Mouse (Mus musculus) neural tube, embryonic 11.5 days (tissue): Measurements from ENCODE around the gene Peak1. TPM values are rescaled to one million over a fixed set of nuclear protein-coding genes. Genes with fewer than 3 reads are reported as not detected.
"Not testable (repeated sequence)": the region's sequence is repeated elsewhere in the genome, so short reads cannot be mapped to it uniquely, and the experiment has no call there.

Experiments used
- ATAC-seq: fragments of 200-750 bp; cut with Nextera tagmentation; 2 replicates; pipeline ENCODE4 v1.8.0; 2017; ENCODE audit warnings: moderate number of reproducible peaks, mild to moderate bottlenecking, moderate TSS enrichment, moderate library complexity; ENCODE audit not compliant: insufficient read depth, low FRiP score, low TSS enrichment
- DNase-seq: peaks from one replicate; pipeline ENCODE4 v3.0.0-alpha.2; 2015; ENCODE audit warnings: low spot score
- H3K27ac ChIP-seq: fragments of 300-500 bp; sonication (generic); 2 replicates; pipeline ENCODE4 v1.5.1; 2014; ENCODE audit warnings: low read depth, mild to moderate bottlenecking, low read length
- H3K27me3 ChIP-seq: fragments of 300-500 bp; sonication (generic); 2 replicates; pipeline ENCODE4 v1.6.1; 2014; ENCODE audit warnings: mild to moderate bottlenecking, low read length, mixed read lengths; ENCODE audit not compliant: control insufficient read depth, insufficient read depth
- H3K36me3 ChIP-seq: fragments of 300-500 bp; sonication (generic); 2 replicates; pipeline ENCODE4 v1.6.1; 2014; ENCODE audit warnings: mild to moderate bottlenecking, low read length, moderate library complexity, mixed read lengths; ENCODE audit not compliant: control insufficient read depth, insufficient read depth
- H3K4me1 ChIP-seq: fragments of 300-500 bp; sonication (generic); 2 replicates; pipeline ENCODE4 v1.6.1; 2014; ENCODE audit warnings: low read length, mixed read lengths; ENCODE audit not compliant: control insufficient read depth, insufficient read depth
- H3K4me2 ChIP-seq: fragments of 300-500 bp; sonication (generic); 2 replicates; pipeline ENCODE4 v1.6.1; 2014; ENCODE audit warnings: low read depth, mild to moderate bottlenecking, moderate library complexity
- H3K4me3 ChIP-seq: fragments of 300-500 bp; sonication (generic); 2 replicates; pipeline ENCODE4 v1.5.1; 2014; ENCODE audit warnings: low read depth, low read length
- H3K9ac ChIP-seq: fragments of 300-500 bp; sonication (generic); 2 replicates; pipeline ENCODE4 v1.6.1; 2014; ENCODE audit warnings: mild to moderate bottlenecking, low read length
- H3K9me3 ChIP-seq: fragments of 300-500 bp; sonication (generic); 2 replicates; pipeline ENCODE4 v1.6.1; 2016; ENCODE audit warnings: low read length; ENCODE audit not compliant: control insufficient read depth
- WGBS: fragments of 180-500 bp; shearing (Covaris S2); extraction: QIAGEN DNeasy Blood & Tissue Kit; methylation state at CpG from one replicate; pipeline ENCODE4 v1.1.7; 2014; 5-methylcytosine and 5-hydroxymethylcytosine counted together
- polyA plus RNA-seq: library from polyadenylated mRNA; unstranded; fragments of >200 nt; fragmentation: Nextera tagmentation; extraction: Ambion mirVana; gene quantifications from 2 replicates; pipeline ENCODE4 v1.2.1, GENCODE M21; 2014

Gene Peak1
- polyA plus RNA-seq, 1 experiment from 2014 or later = 8.5 TPM

- Histone ChIP-seq H3K4me3 (no peak overlapping the region), H3K36me3 (no peaks in the 10 kb centered on the region), H3K9ac (no peak overlapping the region), H3K27me3 (no peaks in the 10 kb centered on the region), H3K9me3 (no peaks in the 10 kb centered on the region), H3K4me2 (no peak overlapping the region), H3K27ac (no peak overlapping the region), H3K4me1 (no peaks in the 10 kb centered on the region)
- DNase-seq = no peak
- no peak for ATAC-seq
- WGBS = 98% methylated on average over 2 of the region's 2 CpGs
Observed at GRCm38 (mm10) chr9:56453038-56453815, 35.4 kb upstream of the Peak1 start.

- WGBS = 96% methylated on average over 6 of the region's 6 CpGs
- Histone ChIP-seq H3K9me3 (no peaks in the 10 kb centered on the region), H3K27ac (no peak overlapping the region), H3K4me3 (no peak overlapping the region), H3K9ac (no peak overlapping the region), H3K4me1 (no peaks in the 10 kb centered on the region), H3K36me3 (no peaks in the 10 kb centered on the region), H3K27me3 (no peaks in the 10 kb centered on the region), H3K4me2 (no peak overlapping the region)
- DNase-seq = no peak
- ATAC-seq = no peak
Observed at GRCm38 (mm10) chr9:56451570-56451969, 33.7 kb upstream of the Peak1 start.

GRCm38 (mm10) chr9:56439699-56440098 lies 21.8 kb upstream of the Peak1 start:
- Histone ChIP-seq H3K4me2 (no peak overlapping the region), H3K4me3 (no peak overlapping the region), H3K9ac (no peak overlapping the region), H3K27me3 (no peaks in the 10 kb centered on the region), H3K4me1 (no peaks in the 10 kb centered on the region), H3K9me3 (no peaks in the 10 kb centered on the region), H3K27ac (no peak overlapping the region), H3K36me3 (no peaks in the 10 kb centered on the region)
- 76% methylated on average over 7 of the region's 7 CpGs for WGBS
- no peak for DNase-seq
- ATAC-seq = no peak

- H3K4me2 ChIP-seq, ATAC-seq, H3K9me3 ChIP-seq, H3K36me3 ChIP-seq, H3K27me3 ChIP-seq, H3K9ac ChIP-seq, H3K4me1 ChIP-seq, H3K4me3 ChIP-seq, DNase-seq, H3K27ac ChIP-seq: not testable (repeated sequence)
- WGBS = 95% methylated on average over 21 of the region's 29 CpGs
Observed at GRCm38 (mm10) chr9:56437300-56437892, 19.5 kb upstream of the Peak1 start.

GRCm38 (mm10) chr9:56435821-56436526 lies 18.1 kb upstream of the Peak1 start:
- H3K9me3 ChIP-seq = no peaks in the 10 kb centered on the region
- ATAC-seq (no peak), DNase-seq (no peak)
- H3K4me3 ChIP-seq = no peak overlapping the region
- no peaks in the 10 kb centered on the region for H3K4me1 ChIP-seq
- no peaks in the 10 kb centered on the region for H3K36me3 ChIP-seq
- H3K9ac ChIP-seq = no peak overlapping the region
- WGBS = 94% methylated on average over 5 of the region's 5 CpGs
- no peak overlapping the region for H3K27ac ChIP-seq
- H3K4me2 ChIP-seq = no peak overlapping the region
- H3K27me3 ChIP-seq = no peaks in the 10 kb centered on the region

GRCm38 (mm10) chr9:56424861-56425260 lies 7.0 kb upstream of the Peak1 start:
- H3K9me3 ChIP-seq = no peaks in the 10 kb centered on the region
- no peak overlapping the region for H3K27ac ChIP-seq
- ATAC-seq (no peak), DNase-seq (no peak)
- H3K9ac ChIP-seq = no peak overlapping the region
- no peaks in the 10 kb centered on the region for H3K27me3 ChIP-seq
- H3K4me1 ChIP-seq = no peaks in the 10 kb centered on the region
- WGBS = 84% methylated on average over 4 of the region's 4 CpGs
- H3K4me2 ChIP-seq = no peak overlapping the region
- H3K36me3 ChIP-seq = no peaks in the 10 kb centered on the region
- no peak overlapping the region for H3K4me3 ChIP-seq

GRCm38 (mm10) chr9:56421991-56422390 lies 4.1 kb upstream of the Peak1 start:
- Histone ChIP-seq H3K27ac (no peak overlapping the region), H3K4me3 (no peak overlapping the region), H3K36me3 (no peaks in the 10 kb centered on the region), H3K27me3 (no peaks in the 10 kb centered on the region), H3K9ac (no peak overlapping the region), H3K9me3 (no peaks in the 10 kb centered on the region), H3K4me2 (no peak overlapping the region), H3K4me1 (peaks cover under 1% of the 10 kb centered on the region; the same call in 1 of the 2 replicates)
- no peak for ATAC-seq
- 84% methylated on average over 5 of the region's 5 CpGs for WGBS
- DNase-seq = no peak

GRCm38 (mm10) chr9:56420892-56421601 lies 3.2 kb upstream of the Peak1 start:
- WGBS = 93% methylated on average over 9 of the region's 9 CpGs
- Histone ChIP-seq H3K36me3 (no peaks in the 10 kb centered on the region), H3K9ac (no peak overlapping the region), H3K4me2 (no peak overlapping the region), H3K4me3 (no peak overlapping the region), H3K27ac (no peak overlapping the region), H3K9me3 (no peaks in the 10 kb centered on the region), H3K4me1 (peaks cover 5% of the 10 kb centered on the region; the same call in 1 of the 2 replicates), H3K27me3 (no peaks in the 10 kb centered on the region)
- ATAC-seq (no peak), DNase-seq (no peak)
